Mouse (Mus musculus) stomach, postnatal 0 days (tissue): ENCODE data around the gene Pde4b. TPM values are rescaled to one million over a fixed set of nuclear protein-coding genes. Genes with fewer than 3 reads are reported as not detected.

ENCODE experiments used
- ATAC-seq: fragments of 200-750 bp; cut with Nextera tagmentation; 2 replicates; pipeline ENCODE4 v1.8.0; 2017; ENCODE audit not compliant: low FRiP score, low TSS enrichment
- DNase-seq: peaks from one replicate; pipeline ENCODE4 v3.0.0-alpha.2; 2016; ENCODE audit warnings: low spot score
- H3K27ac ChIP-seq: fragments of 300-500 bp; sonication (generic); replicated peaks from 2 replicates; pipeline ENCODE4 v1.5.1; 2014; ENCODE audit warnings: mild to moderate bottlenecking, control low read depth
- H3K27me3 ChIP-seq: fragments of 300-500 bp; sonication (generic); 2 replicates; pipeline ENCODE4 v1.6.1; 2014; ENCODE audit warnings: low read length; ENCODE audit not compliant: control insufficient read depth, insufficient read depth
- H3K36me3 ChIP-seq: fragments of 300-500 bp; sonication (generic); 2 replicates; pipeline ENCODE4 v1.6.1; 2014; ENCODE audit warnings: low read length, mixed read lengths; ENCODE audit not compliant: control insufficient read depth, insufficient read depth
- H3K4me1 ChIP-seq: fragments of 300-500 bp; sonication (generic); replicated peaks from 2 replicates; pipeline ENCODE4 v1.6.1; 2014; ENCODE audit warnings: antibody characterized with exemption; ENCODE audit not compliant: control insufficient read depth, insufficient read depth
- H3K4me2 ChIP-seq: fragments of 300-500 bp; sonication (generic); replicated peaks from 2 replicates; pipeline ENCODE4 v1.6.1; 2014; ENCODE audit warnings: low read depth, mild to moderate bottlenecking, control low read depth, moderate library complexity
- H3K4me3 ChIP-seq: fragments of 300-500 bp; sonication (generic); 2 replicates; pipeline ENCODE4 v1.5.1; 2014; ENCODE audit warnings: low read depth, low read length, control low read depth
- H3K9ac ChIP-seq: fragments of 300-500 bp; sonication (generic); 2 replicates; pipeline ENCODE4 v1.6.1; 2014; ENCODE audit warnings: mild to moderate bottlenecking, low read length, control low read depth, mixed read lengths
- H3K9me3 ChIP-seq: fragments of 300-500 bp; sonication (generic); 2 replicates; pipeline ENCODE4 v1.6.1; 2016; ENCODE audit warnings: low read length; ENCODE audit not compliant: control insufficient read depth
- CTCF ChIP-seq: IDR thresholded peaks from 2 replicates; pipeline ENCODE4 v1.5.1; 2016; ENCODE audit warnings: antibody characterized with exemption, low read depth, mild to moderate bottlenecking, moderate library complexity
- EP300 ChIP-seq: optimal IDR thresholded peaks from 2 replicates; pipeline ENCODE3; 2016; ENCODE audit warnings: antibody characterized with exemption
- WGBS: fragments of 180-500 bp; shearing (Covaris S2); extraction: QIAGEN DNeasy Blood & Tissue Kit; methylation state at CpG from one replicate; pipeline ENCODE4 v1.1.7; 2014; 5-methylcytosine and 5-hydroxymethylcytosine counted together
- polyA plus RNA-seq: library from polyadenylated mRNA; unstranded; fragments of >200 nt; fragmentation: Nextera tagmentation; extraction: Ambion mirVana; gene quantifications from 2 replicates; pipeline ENCODE4 v1.2.1, GENCODE M21; 2015

Pde4b gene
- polyA plus RNA-seq, 1 experiment from 2014 or later: 9.1 TPM

DNA sequence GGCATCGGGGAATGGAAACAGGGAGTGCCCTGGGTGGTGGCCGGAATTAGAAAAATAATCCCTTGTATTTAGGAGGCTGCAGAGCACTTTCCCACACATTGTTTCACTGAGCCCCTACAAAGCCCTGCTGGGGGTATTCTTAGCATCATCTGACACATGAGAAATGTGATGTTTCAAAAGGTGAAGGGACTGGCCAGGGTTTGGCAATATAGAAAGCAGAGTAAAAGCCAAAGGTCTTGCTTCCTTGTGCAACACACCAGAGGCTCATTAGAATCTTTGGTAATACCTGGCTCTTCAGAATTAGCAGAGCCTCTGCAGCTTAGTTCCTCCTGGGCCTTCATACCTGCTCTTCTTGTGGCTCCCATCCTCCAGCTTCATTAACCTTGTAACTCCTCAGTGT is 451.4 kb downstream of the Pde4b start:
- H3K27me3 ChIP-seq: no peaks in the 10 kb centered on the region
- DNase-seq (no peak), ATAC-seq (no peak)
- no peaks in the 10 kb centered on the region for H3K36me3 ChIP-seq
- H3K9ac ChIP-seq: no peak overlapping the region
- H3K4me3 ChIP-seq: no peak overlapping the region
- H3K4me1 ChIP-seq: no peaks in the 10 kb centered on the region
- H3K4me2 ChIP-seq: no peak overlapping the region
- TF ChIP-seq CTCF (no peak), EP300 (no peak)
- no peak overlapping the region for H3K27ac ChIP-seq
- no peaks in the 10 kb centered on the region for H3K9me3 ChIP-seq
- 62% methylated on average over 2 of the region's 2 CpGs for WGBS

DNA sequence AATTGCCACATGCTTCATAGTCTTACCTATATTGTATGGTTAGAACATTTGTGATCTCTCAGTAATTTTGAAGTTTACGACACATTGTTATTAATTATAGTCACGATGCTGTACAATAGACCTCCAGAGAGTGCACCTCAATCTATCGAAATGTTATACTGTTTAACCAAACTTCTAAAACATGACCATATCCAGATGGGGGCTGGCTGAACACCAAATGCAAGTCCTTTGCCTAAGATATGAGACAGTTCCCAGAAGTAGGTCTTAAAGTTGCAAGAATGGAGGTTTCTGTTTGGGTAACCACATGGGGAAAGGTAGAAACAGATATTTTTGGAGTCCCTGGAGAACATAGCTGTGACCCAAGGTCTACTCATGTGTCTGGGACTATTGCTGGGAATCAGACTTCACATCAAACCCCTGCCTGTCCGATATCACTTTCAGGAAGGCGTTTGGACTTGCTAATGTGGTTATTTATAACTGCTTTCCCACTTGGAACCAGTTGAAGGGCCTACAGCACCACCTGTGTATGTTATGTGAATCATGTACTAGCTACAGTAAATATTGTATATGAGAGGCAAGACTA is 452.3 kb downstream of the Pde4b start:
- no peak overlapping the region for H3K9ac ChIP-seq
- TF ChIP-seq CTCF (no peak), EP300 (no peak)
- no peaks in the 10 kb centered on the region for H3K4me1 ChIP-seq
- H3K4me2 ChIP-seq: no peak overlapping the region
- no peak overlapping the region for H3K4me3 ChIP-seq
- ATAC-seq (no peak), DNase-seq (no peak)
- H3K27me3 ChIP-seq: no peaks in the 10 kb centered on the region
- H3K27ac ChIP-seq: no peak overlapping the region
- H3K36me3 ChIP-seq: no peaks in the 10 kb centered on the region
- 51% methylated on average over 5 of the region's 5 CpGs for WGBS
- H3K9me3 ChIP-seq: no peaks in the 10 kb centered on the region

DNA sequence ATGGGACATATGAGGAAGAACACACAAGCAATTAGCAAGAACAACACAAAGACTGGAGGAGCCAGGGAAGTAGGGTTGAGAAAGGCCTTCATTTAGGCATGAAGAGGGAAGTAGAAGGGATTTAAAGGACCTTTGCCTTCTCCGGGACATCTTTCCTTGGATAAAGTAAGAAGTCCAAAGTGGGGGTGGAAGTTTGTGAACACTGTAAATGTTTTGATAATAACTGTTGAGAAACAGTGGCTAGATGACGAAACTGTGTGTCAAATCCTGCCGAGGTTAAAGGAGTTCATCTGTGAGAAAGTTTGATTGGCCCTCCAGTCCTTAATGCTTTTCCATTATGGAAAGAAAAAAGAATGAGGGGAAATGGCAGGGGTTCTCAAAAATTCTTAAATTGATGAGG is 455.6 kb downstream of the Pde4b start:
- H3K27me3 ChIP-seq: no peaks in the 10 kb centered on the region
- no peak for ATAC-seq

DNA sequence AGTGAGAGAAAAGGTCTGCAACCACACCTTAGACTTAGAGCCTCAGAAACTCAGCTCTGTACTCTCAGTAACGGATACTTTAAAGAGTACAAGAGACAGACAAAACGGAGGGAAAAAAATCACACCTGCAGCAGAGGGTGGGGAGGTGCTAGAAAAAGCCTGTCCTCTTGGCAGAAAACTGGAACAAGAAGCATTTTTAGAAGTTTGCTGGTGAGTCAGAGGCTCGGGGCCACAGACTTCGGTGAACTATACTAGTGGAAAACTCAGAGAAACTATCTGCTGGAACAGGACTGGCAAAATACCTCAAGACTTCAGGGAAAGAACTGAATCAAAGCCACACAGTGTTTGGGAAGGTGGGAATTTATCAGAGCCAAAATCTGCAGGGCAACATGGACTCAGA is 457.9 kb downstream of the Pde4b start:
- H3K4me3 ChIP-seq: no peak overlapping the region
- TF ChIP-seq CTCF: no peak
- no peak for TF ChIP-seq EP300
- H3K9ac ChIP-seq: no peak overlapping the region
- no peak overlapping the region for H3K4me2 ChIP-seq
- 56% methylated on average over 4 of the region's 4 CpGs for WGBS
- no peaks in the 10 kb centered on the region for H3K36me3 ChIP-seq
- H3K9me3 ChIP-seq: no peaks in the 10 kb centered on the region
- no peaks in the 10 kb centered on the region for H3K27me3 ChIP-seq
- H3K27ac ChIP-seq: no peak overlapping the region
- ATAC-seq (no peak), DNase-seq (no peak)
- no peaks in the 10 kb centered on the region for H3K4me1 ChIP-seq

More for the DNA sequence above, 455.6 kb downstream of the Pde4b start:
- no peaks in the 10 kb centered on the region for H3K4me1 ChIP-seq
- H3K9ac ChIP-seq: no peak overlapping the region
- no peak overlapping the region for H3K4me2 ChIP-seq
- no peak for TF ChIP-seq EP300
- no peak for TF ChIP-seq CTCF
- H3K4me3 ChIP-seq: no peak overlapping the region
- 69% methylated on average over 3 of the region's 3 CpGs for WGBS
- H3K36me3 ChIP-seq: no peaks in the 10 kb centered on the region
- no peak for DNase-seq
- H3K27ac ChIP-seq: no peak overlapping the region
- H3K9me3 ChIP-seq: no peaks in the 10 kb centered on the region

DNA sequence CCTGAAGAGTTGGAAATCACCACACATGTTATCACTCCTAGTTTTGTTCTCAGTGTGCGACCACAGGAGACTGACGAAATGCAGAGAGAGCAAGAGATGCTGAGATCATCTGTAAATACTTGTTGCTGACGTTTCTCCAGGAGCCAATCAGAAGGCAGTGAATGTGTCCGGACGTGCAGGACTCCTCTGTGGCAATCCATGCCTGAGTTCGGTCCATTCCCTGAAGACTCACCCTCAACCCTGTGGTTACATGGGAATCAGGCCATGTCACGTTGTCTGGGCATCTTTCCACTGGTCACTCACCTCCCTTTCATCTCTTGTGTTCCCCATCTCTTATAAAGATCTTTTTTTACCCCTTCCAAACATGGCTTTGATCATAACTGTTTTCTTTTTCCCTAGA is 468.2 kb downstream of the Pde4b start:
- no peaks in the 10 kb centered on the region for H3K9me3 ChIP-seq
- no peak for TF ChIP-seq CTCF
- no peak for TF ChIP-seq EP300
- peaks cover 4% of the 10 kb centered on the region; the same call in 1 of the 2 replicates for H3K4me1 ChIP-seq
- 68% methylated on average over 7 of the region's 7 CpGs for WGBS
- H3K9ac ChIP-seq: no peak overlapping the region
- no peak overlapping the region for H3K4me3 ChIP-seq
- no peaks in the 10 kb centered on the region for H3K27me3 ChIP-seq
- no peak overlapping the region for H3K27ac ChIP-seq
- ATAC-seq (no peak), DNase-seq (no peak)
- no peak overlapping the region for H3K4me2 ChIP-seq
- no peaks in the 10 kb centered on the region for H3K36me3 ChIP-seq

DNA sequence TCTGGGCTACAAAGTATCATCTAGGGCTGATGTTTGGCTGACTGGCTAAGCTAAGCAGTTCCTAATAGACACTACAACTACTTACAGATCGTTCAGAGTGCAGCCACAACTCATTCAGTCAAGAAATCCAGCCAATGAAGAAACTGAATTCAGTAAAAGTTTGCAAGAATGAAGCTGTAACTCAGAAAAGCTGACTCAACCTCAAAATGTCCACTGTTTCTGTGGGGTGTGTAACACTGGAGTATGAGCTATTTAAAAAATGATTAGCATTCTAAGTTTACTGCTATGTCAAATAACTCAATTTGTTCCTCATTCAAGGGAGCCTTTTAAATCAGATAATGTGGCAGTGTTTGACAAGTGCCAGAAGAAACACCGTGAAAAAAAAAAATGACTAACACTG is 469.7 kb downstream of the Pde4b start:
- WGBS: 30% methylated on average over 2 of the region's 2 CpGs
- no peaks in the 10 kb centered on the region for H3K27me3 ChIP-seq
- no peak for ATAC-seq

More for the DNA sequence above, 469.7 kb downstream of the Pde4b start:
- H3K27ac ChIP-seq: no peak overlapping the region
- H3K9ac ChIP-seq: no peak overlapping the region
- no peak for TF ChIP-seq EP300
- no peak for TF ChIP-seq CTCF
- H3K4me3 ChIP-seq: no peak overlapping the region
- H3K4me2 ChIP-seq: no peak overlapping the region
- H3K4me1 ChIP-seq: peaks cover 4% of the 10 kb centered on the region; the same call in 1 of the 2 replicates
- H3K36me3 ChIP-seq: no peaks in the 10 kb centered on the region
- DNase-seq: no peak
- no peaks in the 10 kb centered on the region for H3K9me3 ChIP-seq
